Mouse (Mus musculus) limb, embryonic 11.5 days (tissue): ENCODE measurements around the gene Mgat5b. TPM values are rescaled to one million over a fixed set of nuclear protein-coding genes. Genes with fewer than 3 reads are reported as not detected.
"Not testable (repeated sequence)": the region's sequence is repeated elsewhere in the genome, so short reads cannot be mapped to it uniquely, and the experiment has no call there.

Experiments
- ATAC-seq: fragments of 200-750 bp; cut with Nextera tagmentation; 2 replicates; pipeline ENCODE4 v1.8.0; 2017; ENCODE audit warnings: low read depth; ENCODE audit not compliant: insufficient number of reproducible peaks, low FRiP score, low TSS enrichment
- DNase-seq: peaks from one replicate; pipeline ENCODE4 v3.0.0-alpha.2; 2015; ENCODE audit warnings: low spot score
- H3K27ac ChIP-seq: fragments of 300-500 bp; sonication (generic); replicated peaks from 2 replicates; pipeline ENCODE4 v1.5.1; 2014; ENCODE audit warnings: low read depth, mild to moderate bottlenecking, low read length
- H3K27me3 ChIP-seq: fragments of 300-500 bp; sonication (generic); 2 replicates; pipeline ENCODE4 v1.6.1; 2014; ENCODE audit warnings: mild to moderate bottlenecking, low read length, mixed read lengths; ENCODE audit not compliant: control insufficient read depth, insufficient read depth
- H3K36me3 ChIP-seq: fragments of 300-500 bp; sonication (generic); 2 replicates; pipeline ENCODE4 v1.6.1; 2014; ENCODE audit warnings: mild to moderate bottlenecking, low read length, moderate library complexity, mixed read lengths; ENCODE audit not compliant: control insufficient read depth, insufficient read depth
- H3K4me1 ChIP-seq: fragments of 300-500 bp; sonication (generic); 2 replicates; pipeline ENCODE4 v1.6.1; 2014; ENCODE audit warnings: low read length, mixed read lengths; ENCODE audit not compliant: control insufficient read depth, insufficient read depth
- H3K4me2 ChIP-seq: fragments of 300-500 bp; sonication (generic); 2 replicates; pipeline ENCODE4 v1.6.1; 2014; ENCODE audit warnings: low read depth, mild to moderate bottlenecking, moderate library complexity; ENCODE audit not compliant: severe bottlenecking
- H3K4me3 ChIP-seq: fragments of 300-500 bp; sonication (generic); 2 replicates; pipeline ENCODE4 v1.5.1; 2014; ENCODE audit warnings: low read depth, low read length
- H3K9ac ChIP-seq: fragments of 300-500 bp; sonication (generic); 2 replicates; pipeline ENCODE4 v1.6.1; 2014; ENCODE audit warnings: mild to moderate bottlenecking, low read length
- H3K9me3 ChIP-seq: fragments of 300-500 bp; sonication (generic); 2 replicates; pipeline ENCODE4 v1.6.1; 2016; ENCODE audit warnings: low read length; ENCODE audit not compliant: control insufficient read depth
- WGBS: fragments of 180-500 bp; shearing (Covaris S2); extraction: QIAGEN DNeasy Blood & Tissue Kit; methylation state at CpG from one replicate; pipeline ENCODE4 v1.1.7; 2014; 5-methylcytosine and 5-hydroxymethylcytosine counted together
- polyA plus RNA-seq: library from polyadenylated mRNA; unstranded; fragments of >200 nt; fragmentation: Nextera tagmentation; extraction: Ambion mirVana; gene quantifications from 2 replicates; pipeline ENCODE4 v1.2.1, GENCODE M21; 2014

The Mgat5b gene
- polyA plus RNA-seq, 1 experiment from 2014 or later = 0.99 TPM

DNA sequence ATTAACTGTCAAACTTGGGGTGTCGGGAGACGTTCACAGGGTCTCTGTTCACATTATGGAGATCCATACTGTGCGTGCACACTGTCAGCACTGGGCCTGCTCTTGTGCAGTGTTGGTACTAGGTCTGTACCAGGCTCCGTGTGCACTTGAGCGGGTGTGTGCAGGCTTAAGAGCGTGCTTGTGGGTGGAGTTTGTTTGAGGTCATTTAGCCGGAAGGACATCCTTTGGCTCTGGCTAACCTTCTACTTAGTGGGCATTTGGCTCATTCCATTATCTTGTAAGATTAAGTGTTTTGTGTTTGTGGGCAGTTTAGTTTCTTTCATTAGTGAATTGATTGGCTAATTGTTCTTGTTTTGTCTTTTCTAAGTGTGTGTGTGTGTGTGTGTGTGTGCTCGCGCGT lies 36.2 kb upstream of the Mgat5b start:
- no peak overlapping the region for H3K27ac ChIP-seq

GRCm38 (mm10) chr11:116884061-116884460 lies 34.6 kb upstream of the Mgat5b start:
- Histone ChIP-seq H3K27ac (no peak overlapping the region), H3K4me3 (no peak overlapping the region), H3K27me3 (no peaks in the 10 kb centered on the region), H3K9me3 (no peaks in the 10 kb centered on the region), H3K36me3 (no peaks in the 10 kb centered on the region), H3K4me1 (peaks cover 3% of the 10 kb centered on the region; the same call in 1 of the 2 replicates), H3K4me2 (no peak overlapping the region), H3K9ac (no peak overlapping the region)
- no peak for DNase-seq
- WGBS = 80% methylated on average over 6 of the region's 6 CpGs
- no peak for ATAC-seq

More for the DNA sequence above, 36.2 kb upstream of the Mgat5b start:
- no peak overlapping the region for H3K4me2 ChIP-seq
- H3K9ac ChIP-seq = no peak overlapping the region
- H3K9me3 ChIP-seq = no peaks in the 10 kb centered on the region
- H3K36me3 ChIP-seq = no peaks in the 10 kb centered on the region
- 71% methylated on average over 10 of the region's 10 CpGs for WGBS
- H3K27me3 ChIP-seq = no peaks in the 10 kb centered on the region
- H3K4me1 ChIP-seq = peaks cover 3% of the 10 kb centered on the region; the same call in 1 of the 2 replicates
- no peak overlapping the region for H3K4me3 ChIP-seq
- DNase-seq = no peak
- ATAC-seq = no peak

- no peak overlapping the region for H3K4me3 ChIP-seq
- H3K27ac ChIP-seq = no peak overlapping the region
- DNase-seq (peak; percentile 92), ATAC-seq (no peak)
- H3K4me1 ChIP-seq = peaks cover 7% of the 10 kb centered on the region; the same call in 1 of the 2 replicates
- peak overlapping the region; percentile 21; the same call in 1 of the 2 replicates for H3K4me2 ChIP-seq
- no peak overlapping the region for H3K9ac ChIP-seq
- H3K9me3 ChIP-seq = no peaks in the 10 kb centered on the region
- 2% methylated on average over 28 of the region's 28 CpGs for WGBS
- H3K27me3 ChIP-seq = no peaks in the 10 kb centered on the region
- no peaks in the 10 kb centered on the region for H3K36me3 ChIP-seq
Observed at GRCm38 (mm10) chr11:116885275-116886151, 33.1 kb upstream of the Mgat5b start.

DNA sequence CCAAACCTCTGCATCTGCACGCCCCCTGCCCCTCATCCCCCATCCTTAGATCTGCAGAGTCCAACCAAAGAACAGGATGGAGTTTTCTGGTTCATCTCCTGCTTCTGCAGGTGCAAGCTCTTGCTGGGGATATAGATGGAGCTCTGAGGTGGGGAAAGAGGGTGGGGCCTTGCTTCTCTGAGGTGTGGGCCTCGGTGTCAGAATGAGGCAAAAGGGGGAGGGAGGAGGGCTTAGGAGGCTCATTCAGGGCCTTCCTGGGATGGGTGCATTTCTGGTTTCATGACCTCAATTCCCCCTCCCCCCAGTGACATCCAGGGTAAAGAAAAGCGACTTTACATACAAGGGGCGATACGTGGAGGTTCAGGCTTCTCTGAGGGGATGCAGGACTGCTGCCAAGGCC lies 31.5 kb upstream of the Mgat5b start:
- no peak for ATAC-seq
- H3K4me3 ChIP-seq = no peak overlapping the region
- no peak overlapping the region for H3K9ac ChIP-seq

DNA sequence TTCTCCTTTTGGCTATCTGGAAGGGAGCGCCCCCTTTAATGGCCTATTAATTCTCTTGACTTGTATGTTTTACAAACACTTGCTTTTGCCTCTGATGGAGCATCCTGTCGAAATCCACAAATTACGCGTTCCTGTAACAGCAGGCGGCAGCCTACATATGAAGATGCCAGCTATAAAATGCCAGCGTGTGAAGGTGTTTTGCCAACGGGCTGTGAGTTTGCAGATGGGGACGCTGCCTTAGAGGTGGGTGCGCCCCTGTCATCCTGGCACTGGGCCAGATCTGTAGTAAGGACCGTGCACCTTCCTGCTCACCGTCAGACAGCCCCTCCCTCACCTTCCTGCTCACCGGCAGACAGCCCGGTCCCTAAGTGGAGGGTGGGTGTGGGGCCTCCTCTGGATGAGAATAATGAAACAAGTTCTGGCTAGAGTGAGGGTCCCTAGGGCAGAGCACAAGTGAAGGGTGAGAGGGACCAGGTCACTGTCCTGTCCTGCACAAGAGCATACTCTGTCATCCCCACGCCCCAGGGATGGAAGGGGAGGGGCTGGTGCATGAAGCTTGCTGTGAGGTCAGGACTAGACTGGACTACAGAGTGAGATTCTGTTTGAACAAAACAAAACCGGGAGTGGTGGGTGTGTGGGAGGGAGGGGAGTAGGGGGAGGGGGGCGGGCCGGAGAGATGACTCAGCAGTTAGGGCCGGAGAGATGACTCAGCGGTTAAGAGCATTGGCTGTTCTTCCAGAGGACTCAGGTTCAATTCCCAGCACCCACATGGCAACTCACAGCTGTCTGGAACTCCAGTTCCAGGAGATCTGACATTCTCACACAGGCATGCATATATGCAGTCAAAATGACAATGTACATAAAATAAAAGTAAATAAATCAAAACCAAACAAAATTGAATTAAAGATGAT lies 24.9 kb upstream of the Mgat5b start:
- H3K4me3 ChIP-seq = no peak overlapping the region
- no peaks in the 10 kb centered on the region for H3K9me3 ChIP-seq
- H3K27ac ChIP-seq = no peak overlapping the region
- ATAC-seq = 0 out of 2 replicates have a peak, but pooled peaks have one; percentile 26
- no peak overlapping the region for H3K4me2 ChIP-seq
- H3K27me3 ChIP-seq = no peaks in the 10 kb centered on the region
- H3K9ac ChIP-seq = no peak overlapping the region
- peaks cover 4% of the 10 kb centered on the region; the same call in 1 of the 2 replicates for H3K4me1 ChIP-seq
- WGBS = 74% methylated on average over 19 of the region's 19 CpGs
- no peak for DNase-seq
- no peaks in the 10 kb centered on the region for H3K36me3 ChIP-seq

More for the DNA sequence above, 31.5 kb upstream of the Mgat5b start:
- no peaks in the 10 kb centered on the region for H3K36me3 ChIP-seq
- no peak for DNase-seq
- WGBS = 47% methylated on average over 5 of the region's 5 CpGs
- peaks cover 7% of the 10 kb centered on the region; the same call in 1 of the 2 replicates for H3K4me1 ChIP-seq
- H3K27ac ChIP-seq = no peak overlapping the region
- H3K9me3 ChIP-seq = no peaks in the 10 kb centered on the region
- no peaks in the 10 kb centered on the region for H3K27me3 ChIP-seq
- no peak overlapping the region for H3K4me2 ChIP-seq

- no peaks in the 10 kb centered on the region for H3K9me3 ChIP-seq
- no peak overlapping the region for H3K4me3 ChIP-seq
- H3K4me1 ChIP-seq = no peaks in the 10 kb centered on the region; the same call in 1 of the 2 replicates
- H3K27ac ChIP-seq = no peak overlapping the region
- no peak for ATAC-seq
- H3K4me2 ChIP-seq = no peak overlapping the region
- H3K9ac ChIP-seq = no peak overlapping the region
- 77% methylated on average over 3 of the region's 3 CpGs for WGBS
- no peak for DNase-seq
- no peaks in the 10 kb centered on the region for H3K36me3 ChIP-seq
- no peaks in the 10 kb centered on the region for H3K27me3 ChIP-seq
Observed at GRCm38 (mm10) chr11:116895402-116895801, 23.3 kb upstream of the Mgat5b start.

- WGBS = 93% methylated on average over 12 of the region's 12 CpGs
- no peaks in the 10 kb centered on the region for H3K9me3 ChIP-seq
- no peak overlapping the region for H3K4me3 ChIP-seq
- H3K27me3 ChIP-seq = no peaks in the 10 kb centered on the region
- H3K4me1 ChIP-seq = 0 out of 2 replicates have a peak, but pooled peaks cover 5% of the 10 kb centered on the region
- no peak overlapping the region for H3K27ac ChIP-seq
- H3K4me2 ChIP-seq = no peak overlapping the region
- H3K9ac ChIP-seq = no peak overlapping the region
- no peak for ATAC-seq
- DNase-seq = no peak
- no peaks in the 10 kb centered on the region for H3K36me3 ChIP-seq
Observed at GRCm38 (mm10) chr11:116899247-116899646, 19.4 kb upstream of the Mgat5b start.

GRCm38 (mm10) chr11:116902588-116902987 lies 16.1 kb upstream of the Mgat5b start:
- ATAC-seq, H3K9ac ChIP-seq, H3K4me1 ChIP-seq, H3K4me3 ChIP-seq, H3K27ac ChIP-seq, H3K9me3 ChIP-seq, DNase-seq, H3K36me3 ChIP-seq, H3K4me2 ChIP-seq: not testable (repeated sequence)
- 92% methylated on average over 10 of the region's 10 CpGs for WGBS
- H3K27me3 ChIP-seq = peaks cover 10% of the 10 kb centered on the region; the same call in 1 of the 2 replicates
